Mouse (Mus musculus) embryonic facial prominence, embryonic 11.5 days (tissue): ENCODE data around the gene Efcab6. TPM values are rescaled to one million over a fixed set of nuclear protein-coding genes. Genes with fewer than 3 reads are reported as not detected.

Experiments
- ATAC-seq: fragments of 200-750 bp; cut with Nextera tagmentation; replicated peaks from 2 replicates; pipeline ENCODE4 v1.8.0; 2017; ENCODE audit warnings: low read depth; ENCODE audit not compliant: insufficient number of reproducible peaks, low FRiP score, low TSS enrichment
- DNase-seq: peaks from one replicate; pipeline ENCODE4 v3.0.0-alpha.2; 2015; ENCODE audit warnings: low spot score
- H3K27ac ChIP-seq: fragments of 300-500 bp; sonication (generic); replicated peaks from 2 replicates; pipeline ENCODE4 v1.5.1; 2014; ENCODE audit warnings: mild to moderate bottlenecking, low read depth, low read length, control low read depth
- H3K27me3 ChIP-seq: fragments of 300-500 bp; sonication (generic); 2 replicates; pipeline ENCODE4 v1.6.1; 2014; ENCODE audit warnings: mild to moderate bottlenecking, low read length, moderate library complexity, mixed read lengths; ENCODE audit not compliant: control insufficient read depth, insufficient read depth
- H3K36me3 ChIP-seq: fragments of 300-500 bp; sonication (generic); replicated peaks from 2 replicates; pipeline ENCODE4 v1.6.1; 2014; ENCODE audit warnings: low read depth, mild to moderate bottlenecking, low read length, moderate library complexity, mixed read lengths; ENCODE audit not compliant: control insufficient read depth, insufficient read depth
- H3K4me1 ChIP-seq: fragments of 300-500 bp; sonication (generic); 2 replicates; pipeline ENCODE4 v1.6.1; 2014; ENCODE audit warnings: low read length, mixed read lengths; ENCODE audit not compliant: control insufficient read depth, insufficient read depth
- H3K4me2 ChIP-seq: fragments of 300-500 bp; sonication (generic); 2 replicates; pipeline ENCODE4 v1.6.1; 2014; ENCODE audit warnings: low read depth, mild to moderate bottlenecking, control low read depth, low read length, moderate library complexity
- H3K4me3 ChIP-seq: fragments of 300-500 bp; sonication (generic); 2 replicates; pipeline ENCODE4 v1.5.1; 2014; ENCODE audit warnings: low read depth, low read length, control low read depth
- H3K9ac ChIP-seq: fragments of 300-500 bp; sonication (generic); replicated peaks from 2 replicates; pipeline ENCODE4 v1.6.1; 2014; ENCODE audit warnings: mild to moderate bottlenecking, control low read depth, low read length
- H3K9me3 ChIP-seq: fragments of 300-500 bp; sonication (generic); replicated peaks from 2 replicates; pipeline ENCODE4 v1.6.1; 2016; ENCODE audit warnings: mild to moderate bottlenecking, low read length, inconsistent platforms, mixed read lengths; ENCODE audit not compliant: control insufficient read depth
- WGBS: fragments of 180-500 bp; shearing (Covaris S2); extraction: QIAGEN DNeasy Blood & Tissue Kit; methylation state at CpG from one replicate; pipeline ENCODE4 v1.1.7; 2014; 5-methylcytosine and 5-hydroxymethylcytosine counted together
- polyA plus RNA-seq: library from polyadenylated mRNA; unstranded; fragments of >200 nt; fragmentation: Nextera tagmentation; extraction: Ambion mirVana; gene quantifications from 2 replicates; pipeline ENCODE4 v1.2.1, GENCODE M21; 2014

Gene Efcab6
- polyA plus RNA-seq, 1 experiment from 2014 or later = 0.20 TPM

- ATAC-seq (no peak), DNase-seq (peak; percentile 53)
- 66% methylated on average over 12 of the region's 12 CpGs for whole genome bisulfite sequencing
- H3K36me3 ChIP-seq = no peaks in the 10 kb centered on the region
- no peak overlapping the region for H3K27ac ChIP-seq
- no peaks in the 10 kb centered on the region for H3K9me3 ChIP-seq
- H3K4me1 ChIP-seq = no peaks in the 10 kb centered on the region
- no peaks in the 10 kb centered on the region for H3K27me3 ChIP-seq
- H3K4me2 ChIP-seq = no peak overlapping the region
- H3K4me3 ChIP-seq = no peak overlapping the region
- no peak overlapping the region for H3K9ac ChIP-seq
Observed at GRCm38 (mm10) chr15:83967802-83968201, 97.4 kb downstream of the Efcab6 start.

- H3K4me1 ChIP-seq = no peaks in the 10 kb centered on the region
- H3K27ac ChIP-seq = no peak overlapping the region
- no peaks in the 10 kb centered on the region for H3K27me3 ChIP-seq
- H3K4me3 ChIP-seq = no peak overlapping the region
- 46% methylated on average over 8 of the region's 8 CpGs for WGBS
- H3K4me2 ChIP-seq = no peak overlapping the region
- H3K36me3 ChIP-seq = no peaks in the 10 kb centered on the region
- DNase-seq = no peak
- ATAC-seq = no peak
- no peaks in the 10 kb centered on the region for H3K9me3 ChIP-seq
- no peak overlapping the region for H3K9ac ChIP-seq
Observed at GRCm38 (mm10) chr15:83965126-83965525, 100.1 kb downstream of the Efcab6 start.

- Histone ChIP-seq H3K4me3 (no peak overlapping the region), H3K9me3 (no peaks in the 10 kb centered on the region), H3K4me1 (no peaks in the 10 kb centered on the region), H3K27me3 (no peaks in the 10 kb centered on the region), H3K27ac (no peak overlapping the region), H3K9ac (no peak overlapping the region), H3K36me3 (no peaks in the 10 kb centered on the region), H3K4me2 (no peak overlapping the region)
- WGBS = 74% methylated on average over 3 of the region's 3 CpGs
- DNase-seq (no peak), ATAC-seq (no peak)
Observed at GRCm38 (mm10) chr15:83958376-83958775, 106.8 kb downstream of the Efcab6 start.

GRCm38 (mm10) chr15:83956996-83957395, 108.2 kb downstream of the Efcab6 start:
- Histone ChIP-seq H3K36me3 (no peaks in the 10 kb centered on the region), H3K9me3 (no peaks in the 10 kb centered on the region), H3K9ac (no peak overlapping the region), H3K27ac (no peak overlapping the region), H3K4me3 (no peak overlapping the region), H3K27me3 (no peaks in the 10 kb centered on the region), H3K4me2 (no peak overlapping the region), H3K4me1 (no peaks in the 10 kb centered on the region)
- DNase-seq (no peak), ATAC-seq (no peak)
- WGBS = 87% methylated on average over 7 of the region's 7 CpGs

- ATAC-seq = no peak
- no peak overlapping the region for H3K9ac ChIP-seq
- no peak for DNase-seq
- H3K4me3 ChIP-seq = no peak overlapping the region
- no peaks in the 10 kb centered on the region for H3K36me3 ChIP-seq
- no peak overlapping the region for H3K4me2 ChIP-seq
- no peaks in the 10 kb centered on the region for H3K4me1 ChIP-seq
- H3K9me3 ChIP-seq = no peaks in the 10 kb centered on the region
- no peaks in the 10 kb centered on the region for H3K27me3 ChIP-seq
- 83% methylated on average over 8 of the region's 8 CpGs for WGBS
- H3K27ac ChIP-seq = no peak overlapping the region
Observed at GRCm38 (mm10) chr15:83955948-83956707, 109.1 kb downstream of the Efcab6 start.

- no peaks in the 10 kb centered on the region for H3K4me1 ChIP-seq
- no peaks in the 10 kb centered on the region for H3K27me3 ChIP-seq
- no peak overlapping the region for H3K4me3 ChIP-seq
- no peaks in the 10 kb centered on the region for H3K9me3 ChIP-seq
- no peak overlapping the region for H3K27ac ChIP-seq
- H3K4me2 ChIP-seq = no peak overlapping the region
- no peaks in the 10 kb centered on the region for H3K36me3 ChIP-seq
- DNase-seq (no peak), ATAC-seq (no peak)
- WGBS = 50% methylated on average over 16 of the region's 16 CpGs
- no peak overlapping the region for H3K9ac ChIP-seq
Observed at GRCm38 (mm10) chr15:83949729-83950491, 115.3 kb downstream of the Efcab6 start.

- WGBS = 41% methylated on average over 5 of the region's 5 CpGs
Observed at GRCm38 (mm10) chr15:83939703-83940102, 125.5 kb downstream of the Efcab6 start.

GRCm38 (mm10) chr15:83938466-83938865, 126.7 kb downstream of the Efcab6 start:
- DNase-seq (no peak), ATAC-seq (no peak)
- Histone ChIP-seq H3K4me1 (no peaks in the 10 kb centered on the region), H3K4me3 (no peak overlapping the region), H3K27ac (no peak overlapping the region), H3K4me2 (no peak overlapping the region), H3K9ac (no peak overlapping the region), H3K36me3 (no peaks in the 10 kb centered on the region), H3K27me3 (no peaks in the 10 kb centered on the region), H3K9me3 (no peaks in the 10 kb centered on the region)
- 84% methylated on average over 2 of the region's 2 CpGs for WGBS

More at GRCm38 (mm10) chr15:83939703-83940102, 125.5 kb downstream of the Efcab6 start:
- Histone ChIP-seq H3K4me2 (no peak overlapping the region), H3K4me1 (no peaks in the 10 kb centered on the region), H3K9ac (no peak overlapping the region), H3K4me3 (no peak overlapping the region), H3K9me3 (no peaks in the 10 kb centered on the region), H3K27ac (no peak overlapping the region), H3K36me3 (no peaks in the 10 kb centered on the region), H3K27me3 (no peaks in the 10 kb centered on the region)
- DNase-seq (no peak), ATAC-seq (no peak)
